Mouse (Mus musculus): ENCODE results near the gene Prdx5.

Gene Prdx5

GRCm38 (mm10) chr19:6892512-6892911 lies 17.4 kb downstream of the Prdx5 start:
- no peak for DNase-seq (ENCODE audit: low read depth, low spot score)

- DNase-seq (ENCODE audit: low read depth, low spot score), result no peak
These were observed 31.9 kb downstream of the Prdx5 start for GRCm38 (mm10) chr19:6877965-6878364.

GRCm38 (mm10) chr19:6876799-6877198 lies 33.1 kb downstream of the Prdx5 start:
- no peak for DNase-seq (ENCODE audit: low read depth, low spot score)

DNA sequence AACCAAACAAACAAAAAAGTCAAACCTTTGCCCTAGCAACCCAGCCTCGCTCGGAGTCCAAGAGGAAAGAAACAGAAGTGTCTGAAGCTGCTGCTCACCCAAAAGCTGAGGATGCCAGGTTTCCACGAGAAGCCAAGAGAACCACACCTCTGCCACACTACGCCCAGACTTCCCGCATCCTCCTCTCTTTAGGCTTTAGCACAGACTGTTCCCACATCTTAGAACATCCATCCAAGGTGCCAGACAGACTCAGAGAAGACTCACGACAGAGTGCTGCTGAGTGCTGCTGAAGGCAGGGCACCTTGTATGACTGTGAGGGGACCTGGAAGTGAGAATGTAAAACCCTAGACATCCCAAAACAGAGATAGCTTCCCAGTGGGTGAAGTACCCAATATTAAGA lies 34.1 kb downstream of the Prdx5 start:
- DNase-seq (ENCODE audit: low read depth, low spot score), result no peak

- no peak for DNase-seq (ENCODE audit: low read depth, low spot score)
These were observed 35.6 kb downstream of the Prdx5 start for GRCm38 (mm10) chr19:6874257-6874656.

GRCm38 (mm10) chr19:6872701-6873100 lies 37.2 kb downstream of the Prdx5 start:
- DNase-seq (ENCODE audit: low read depth, low spot score), result no peak

DNA sequence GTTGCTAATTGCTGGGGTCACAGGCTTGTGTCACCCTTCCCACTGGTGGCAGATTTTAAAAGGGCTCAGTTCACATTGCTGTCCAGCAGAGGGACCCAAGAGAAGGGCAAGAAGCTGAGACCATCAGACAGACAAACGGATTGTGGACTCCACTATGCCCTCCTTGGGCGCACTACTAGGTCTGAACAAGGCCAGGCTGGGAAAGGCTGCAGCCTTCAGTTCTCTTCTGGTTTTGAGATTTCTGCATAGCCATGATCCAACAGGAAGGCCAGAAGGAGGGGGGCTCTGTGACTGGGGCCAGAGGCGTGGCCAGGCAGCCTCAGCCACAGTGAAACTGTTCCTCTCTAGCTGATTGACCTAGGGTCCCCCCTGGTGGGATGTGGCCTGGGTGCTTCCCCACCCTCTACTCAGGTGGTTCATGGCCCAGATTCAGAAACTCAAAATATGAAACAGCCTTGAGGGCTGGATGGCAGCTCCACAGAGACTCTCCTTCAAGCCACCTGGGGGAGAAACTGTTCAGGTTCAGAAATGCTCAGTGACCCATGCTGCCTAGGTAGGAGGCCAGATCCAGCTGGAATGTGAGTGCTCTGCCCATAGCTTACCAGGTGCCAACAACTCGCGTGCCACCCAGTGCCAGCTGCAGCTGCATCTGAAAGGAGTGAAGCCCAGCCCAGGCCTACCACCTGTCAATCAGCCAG lies 38.2 kb downstream of the Prdx5 start:
- DNase-seq (ENCODE audit: low read depth, low spot score), result no peak

GRCm38 (mm10) chr19:6869355-6869754 lies 40.6 kb downstream of the Prdx5 start:
- DNase-seq (ENCODE audit: low read depth, low spot score), result peak; percentile 17

DNA sequence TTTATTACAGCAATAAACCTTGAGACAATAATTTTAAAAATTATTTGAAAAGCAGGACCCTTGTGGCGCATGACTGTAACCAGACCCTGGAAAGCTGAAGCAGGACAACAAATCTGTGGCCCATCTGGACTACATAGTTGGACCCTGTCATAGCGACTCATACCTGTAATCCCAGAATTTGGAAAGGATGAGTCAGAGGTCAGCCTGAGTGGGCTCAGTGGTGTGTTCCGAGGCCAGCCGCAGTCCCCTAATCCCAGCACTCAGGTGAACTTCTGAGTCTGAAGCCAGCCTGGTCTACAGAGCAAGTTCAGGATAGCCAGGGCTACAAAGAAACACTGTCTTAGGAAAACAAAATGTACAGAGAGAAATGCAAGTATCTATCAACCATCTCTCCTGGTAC lies 48.5 kb downstream of the Prdx5 start:
- DNase-seq (ENCODE audit: low read depth, low spot score), result no peak

DNA sequence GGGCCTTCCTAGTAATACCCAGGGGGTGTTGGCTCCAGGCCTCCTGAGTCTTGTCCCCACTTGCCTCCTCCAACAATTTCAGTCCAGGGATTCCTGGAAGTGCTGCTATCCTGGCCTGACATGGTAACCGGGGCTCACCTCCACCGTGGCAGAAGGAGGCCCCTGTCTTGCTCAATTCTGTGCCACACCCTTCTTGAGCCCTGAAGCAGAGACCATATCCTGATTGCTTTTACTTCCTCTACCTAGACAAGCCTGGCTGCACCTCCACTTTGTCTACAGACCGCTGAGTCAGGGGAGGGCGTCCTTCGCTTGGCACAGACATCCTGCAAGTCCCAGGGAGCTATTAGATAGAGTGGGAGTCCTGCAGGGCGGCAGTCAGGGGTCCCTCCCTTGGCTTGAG lies 49.2 kb downstream of the Prdx5 start:
- no peak for DNase-seq (ENCODE audit: low read depth, low spot score)

DNA sequence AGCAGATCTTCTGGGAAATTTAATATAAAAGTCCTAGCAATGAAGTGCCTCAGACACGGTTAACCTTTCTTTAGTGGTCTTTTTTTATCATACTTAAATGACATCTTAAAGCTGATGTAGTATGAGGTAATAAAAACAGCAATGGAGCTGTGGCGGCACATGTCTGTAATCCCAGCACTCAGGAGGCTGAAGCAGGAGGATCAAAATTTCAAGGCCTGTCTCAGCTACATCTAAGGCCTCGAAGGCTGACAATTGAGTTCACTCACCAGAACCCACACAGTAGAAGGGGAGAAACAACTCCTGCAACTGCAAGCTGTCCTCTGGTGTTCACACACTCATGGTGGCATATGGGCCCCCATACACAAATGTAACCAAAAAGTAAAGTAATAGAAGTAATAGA lies 49.9 kb downstream of the Prdx5 start:
- no peak for DNase-seq (ENCODE audit: low read depth, low spot score)

- DNase-seq (ENCODE audit: low read depth, low spot score), result no peak
These were observed 50.8 kb downstream of the Prdx5 start for GRCm38 (mm10) chr19:6859032-6859651.

DNA sequence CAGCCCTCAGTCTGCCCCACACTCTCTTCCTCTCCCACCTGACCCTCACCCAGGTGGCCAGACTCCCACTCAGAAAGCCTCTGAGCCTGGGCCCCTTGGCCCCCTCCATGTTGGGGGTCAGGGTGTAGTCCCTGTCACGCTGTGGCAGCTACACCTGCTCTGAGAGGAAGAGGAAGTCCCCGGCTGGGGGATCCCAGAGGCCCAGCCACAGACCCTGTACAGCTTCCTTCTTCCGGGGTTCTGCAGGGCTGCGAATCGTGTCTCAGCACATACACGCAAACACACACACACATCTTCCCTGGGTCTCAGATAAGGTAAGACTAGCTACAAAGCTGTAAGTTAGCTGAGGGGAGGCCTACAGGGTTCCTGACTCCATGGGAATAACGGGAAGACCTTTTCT lies 51.9 kb downstream of the Prdx5 start, which contains the start of gene Ccdc88b:
Ccdc88b (minus strand) TSS at position 181 of the 400 bp plus-strand sequence.
- no peak for DNase-seq (ENCODE audit: low read depth, low spot score)

DNA sequence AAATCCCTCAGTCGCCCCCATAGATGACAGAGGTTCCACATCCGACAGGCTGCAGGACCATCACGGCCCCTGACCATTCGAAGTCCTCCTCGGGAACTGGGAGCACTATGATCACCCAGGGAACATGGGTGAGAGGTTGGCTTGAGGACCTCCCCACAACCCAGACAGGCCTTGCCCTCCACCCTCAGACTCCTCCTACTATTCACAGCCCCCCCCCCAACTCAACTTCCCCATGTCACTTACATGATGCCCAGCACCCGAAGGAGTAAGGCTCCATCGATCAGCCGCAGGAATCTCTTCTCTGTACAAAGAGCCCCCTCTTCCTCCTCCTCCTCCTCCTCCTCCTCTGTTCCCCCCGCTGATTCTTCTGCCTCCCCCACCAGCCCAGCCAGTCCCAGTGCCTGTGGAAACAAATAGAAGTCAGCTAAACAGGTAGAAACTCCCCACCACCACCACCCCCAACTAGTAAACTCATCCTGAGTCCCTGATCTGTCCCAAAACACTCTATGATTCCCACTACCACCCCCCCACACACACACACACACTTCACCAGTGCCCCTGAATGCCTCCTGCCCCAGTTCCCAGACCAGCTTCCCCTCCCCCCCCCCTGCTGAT lies 52.4 kb downstream of the Prdx5 start:
- no peak for DNase-seq (ENCODE audit: low read depth, low spot score)

DNA sequence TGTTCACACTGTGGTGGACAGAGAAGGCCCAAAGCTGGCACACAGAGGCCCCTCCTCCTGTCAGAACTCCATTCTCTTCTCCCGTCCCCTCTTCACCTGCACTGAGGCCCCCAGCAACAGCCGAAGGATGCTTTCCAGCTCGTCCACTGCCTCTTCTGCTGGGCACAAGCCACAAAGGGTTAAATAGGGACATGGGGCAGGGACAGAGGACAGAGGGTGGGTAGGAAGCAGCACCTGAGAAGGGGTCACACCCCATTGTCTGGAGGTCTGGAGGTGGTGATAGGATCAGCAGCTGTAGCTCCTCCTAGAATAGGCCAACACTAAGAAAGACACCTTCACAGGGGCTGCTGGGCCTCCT lies 52.9 kb downstream of the Prdx5 start:
- DNase-seq (ENCODE audit: low read depth, low spot score), result no peak
